Mouse (Mus musculus) MEL (cell line): ENCODE data around the gene Asb8.

Source experiments
- CTCF ChIP-seq, 3 experiments: IDR thresholded peaks in 2 of 3; conservative IDR thresholded peaks in 1 of 3; 2 replicates each; pipeline ENCODE4 v1.5.1; 2011 to 2012; ENCODE audit warnings: low read length in 3 of 3, low read depth in 2 of 3, mild to moderate bottlenecking in 2 of 3, improper control_type of control experiment in 1 of 3, inconsistent platforms in 1 of 3, mixed read lengths in 1 of 3, moderate library complexity in 1 of 3; ENCODE audit not compliant: control insufficient read depth in 1 of 3, insufficient read depth in 1 of 3, poor library complexity in 1 of 3, severe bottlenecking in 1 of 3
- JUND ChIP-seq: IDR thresholded peaks from 2 replicates; pipeline ENCODE4 v1.6.1; 2011; ENCODE audit warnings: low read depth, mild to moderate bottlenecking, improper control_type of control experiment, low read length

DNA sequence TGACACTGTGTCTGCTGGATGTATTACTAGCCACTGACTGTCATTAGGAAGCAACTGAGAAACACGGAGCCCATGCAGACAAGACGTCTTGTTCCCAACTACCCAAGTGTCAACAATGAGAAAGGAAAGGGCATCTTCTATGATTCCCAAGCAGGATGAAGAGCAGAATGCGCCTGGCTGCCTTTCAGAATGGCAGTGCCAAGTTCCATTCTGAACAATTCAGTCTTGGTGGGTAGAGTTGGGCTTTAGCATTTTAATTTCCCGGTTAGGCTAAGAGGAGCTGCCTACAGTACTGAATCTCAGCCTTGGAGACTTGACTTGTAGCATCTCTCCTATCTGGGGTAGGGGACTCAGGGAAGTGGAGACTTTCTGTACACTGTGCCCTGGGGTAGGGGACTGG, 31.4 kb downstream of the Asb8 start:
- TF ChIP-seq JUND (no peak), CTCF (IDR thresholded peaks at IDR 0.05 in 2 of 3, conservative IDR thresholded peaks at IDR 0.05 in 1 of 3; ENCODE audit: control insufficient read depth in 1 of 3, insufficient read depth in 1 of 3, low read depth in 2 of 3, low read length in 3 of 3, poor library complexity in 1 of 3, severe bottlenecking in 1 of 3) (no peak)
